9 mouse cellular contexts compared by ENCODE assay signal in genomic region chr13:98726494-98726893, GRCm38 (mm10). TPM values are rescaled to one million over a fixed set of nuclear protein-coding genes. Genes with fewer than 3 reads are reported as not detected.
DNase-seq lines count a peak whose midpoint lies in the region; ATAC-seq lines count a peak whose summit lies in the region.
"Had no signal": no experiment of that assay in that cellular context is flagged by ENCODE, and none has a peak within 500 bp of the region (broad histone marks: within the 10 kb centered on the region; RNA-seq: fewer than 3 reads in every experiment).

No protein-coding gene starts in this region.

- intact Hi-C loops in heart, postnatal 25 days (cut with DNase I), result loop anchor here (5.0 kb wide), 1 partner anchor 129 kb away; no protein-coding TSS in a partner anchor
- intact Hi-C loops in left cerebral cortex, postnatal 10 days (cut with DNase I), result loop anchor here (10.0 kb wide), 1 partner anchor 132 kb away; no protein-coding TSS in a partner anchor

- DNase-seq in heart, adult 11 months, result peak; percentile 81
- DNase-seq in heart, postnatal 25 days (ENCODE audit: low spot score), result no peak
- peak; percentile 38 for DNase-seq in lung, postnatal 36 days
- DNase-seq in lung, postnatal 4 days, result no peak
- peak; percentile 46 for DNase-seq in ZHBTc4 (ENCODE audit: low read depth, low spot score)
- no peak for DNase-seq in gastrocnemius, adult 18-20 months (ENCODE audit: low spot score)
- no peak for DNase-seq in left cerebral cortex, postnatal 10 days (ENCODE audit: extremely low spot score in 1 of 2, low spot score in 2 of 2)

- ATAC-seq in megakaryocyte progenitor cell, adult 5-6 weeks (replicated peaks; ENCODE audit: poor library complexity), result peak; percentile 76

RNA-seq across cellular contexts. Expression of gene Tmem171, which starts 31.9 kb away (rescaled TPM):
- total RNA-seq in heart, postnatal 25 days (2021), result 10 to 100 TPM in 1 of 2 experiments, 1 to 10 TPM in 1; 3.2 to 10.6 TPM
- total RNA-seq in megakaryocyte progenitor cell, adult 5-6 weeks (2015), result 0.57 TPM in 1 of 2 replicates, not detected in the other
- not detected in 2 replicates for total RNA-seq in megakaryocyte progenitor cell, adult 5-6 weeks (2017)
- total RNA-seq in gastrocnemius, adult 18-20 months (2021), result 1 to 10 TPM in 1 of 2 experiments, not detected in 1; 2.0 TPM
- total RNA-seq in left cerebral cortex, postnatal 10 days (2021), result under 1 TPM in 1 of 2 experiments, not detected in 1; 0.39 TPM
- total RNA-seq: gastrocnemius, postnatal 4 days had no signal

Comparison
In these comparisons a context has a peak if more than half of its experiments do, and no peak if none do; other contexts are left out.
1. DNase-seq: peak in heart, adult 11 months (single experiment), lung, postnatal 36 days (single experiment) and ZHBTc4 (single experiment); none in heart, postnatal 25 days (single experiment), lung, postnatal 4 days (0 of 2), gastrocnemius, adult 18-20 months (single experiment) and left cerebral cortex, postnatal 10 days (0 of 2).